Mouse (Mus musculus) erythroblast, embryonic 14.5 days (primary cell): ENCODE measurements around the gene Foxn3.

Source experiments
- GATA1 ChIP-seq: IDR thresholded peaks from 2 replicates; pipeline ENCODE4 v1.6.1; 2012; ENCODE audit warnings: low read length, inconsistent platforms, mixed read lengths
- TAL1 ChIP-seq: IDR thresholded peaks from 3 replicates; pipeline ENCODE4 v1.6.1; 2012; ENCODE audit warnings: low read length, inconsistent platforms, mixed read lengths

GRCm38 (mm10) chr12:99155904-99156303 lies 407.5 kb downstream of the Foxn3 start:
- TF ChIP-seq GATA1 (no peak), TAL1 (no peak)
